Mouse (Mus musculus) hindbrain, embryonic 11.5 days (tissue): ENCODE results near the gene Rmdn3. TPM values are rescaled to one million over a fixed set of nuclear protein-coding genes. Genes with fewer than 3 reads are reported as not detected.
A peak's percentile ranks its signal among the peaks of the same experiment; 100 is the strongest.

Source experiments
- ATAC-seq: fragments of 200-750 bp; cut with Nextera tagmentation; 2 replicates; pipeline ENCODE4 v1.8.0; 2017; ENCODE audit warnings: mild to moderate bottlenecking, moderate TSS enrichment, moderate library complexity; ENCODE audit not compliant: low FRiP score
- DNase-seq: peaks from one replicate; pipeline ENCODE4 v3.0.0-alpha.2; 2015; ENCODE audit warnings: low spot score
- H3K27ac ChIP-seq: fragments of 300-500 bp; sonication (generic); 2 replicates; pipeline ENCODE4 v1.5.1; 2014; ENCODE audit warnings: mild to moderate bottlenecking, low read depth, low read length
- H3K27me3 ChIP-seq: fragments of 300-500 bp; sonication (generic); 2 replicates; pipeline ENCODE4 v1.6.1; 2014; ENCODE audit warnings: mild to moderate bottlenecking, low read length, moderate library complexity, mixed read lengths; ENCODE audit not compliant: control insufficient read depth, insufficient read depth
- H3K36me3 ChIP-seq: fragments of 300-500 bp; sonication (generic); 2 replicates; pipeline ENCODE4 v1.6.1; 2014; ENCODE audit warnings: mild to moderate bottlenecking, low read length, moderate library complexity, mixed read lengths; ENCODE audit not compliant: control insufficient read depth, insufficient read depth
- H3K4me1 ChIP-seq: fragments of 300-500 bp; sonication (generic); replicated peaks from 2 replicates; pipeline ENCODE4 v1.6.1; 2014; ENCODE audit warnings: low read length, mixed read lengths; ENCODE audit not compliant: control insufficient read depth, insufficient read depth
- H3K4me2 ChIP-seq: fragments of 300-500 bp; sonication (generic); replicated peaks from 2 replicates; pipeline ENCODE4 v1.6.1; 2014; ENCODE audit warnings: mild to moderate bottlenecking, low read depth, low read length
- H3K4me3 ChIP-seq: fragments of 300-500 bp; sonication (generic); 2 replicates; pipeline ENCODE4 v1.5.1; 2014; ENCODE audit warnings: low read depth, low read length
- H3K9ac ChIP-seq: fragments of 300-500 bp; sonication (generic); 2 replicates; pipeline ENCODE4 v1.6.1; 2014; ENCODE audit warnings: low read depth, low read length
- H3K9me3 ChIP-seq: fragments of 300-500 bp; sonication (generic); 2 replicates; pipeline ENCODE4 v1.6.1; 2016; ENCODE audit warnings: low read length; ENCODE audit not compliant: control insufficient read depth
- WGBS: fragments of 180-500 bp; shearing (Covaris S2); extraction: QIAGEN DNeasy Blood & Tissue Kit; methylation state at CpG from one replicate; pipeline ENCODE4 v1.1.7; 2014; 5-methylcytosine and 5-hydroxymethylcytosine counted together
- polyA plus RNA-seq: library from polyadenylated mRNA; unstranded; fragments of >200 nt; fragmentation: Nextera tagmentation; extraction: Ambion mirVana; gene quantifications from 2 replicates; pipeline ENCODE4 v1.2.1, GENCODE M21; 2014

Rmdn3 gene
- polyA plus RNA-seq, 1 experiment from 2014 or later: 43.6 TPM

DNA sequence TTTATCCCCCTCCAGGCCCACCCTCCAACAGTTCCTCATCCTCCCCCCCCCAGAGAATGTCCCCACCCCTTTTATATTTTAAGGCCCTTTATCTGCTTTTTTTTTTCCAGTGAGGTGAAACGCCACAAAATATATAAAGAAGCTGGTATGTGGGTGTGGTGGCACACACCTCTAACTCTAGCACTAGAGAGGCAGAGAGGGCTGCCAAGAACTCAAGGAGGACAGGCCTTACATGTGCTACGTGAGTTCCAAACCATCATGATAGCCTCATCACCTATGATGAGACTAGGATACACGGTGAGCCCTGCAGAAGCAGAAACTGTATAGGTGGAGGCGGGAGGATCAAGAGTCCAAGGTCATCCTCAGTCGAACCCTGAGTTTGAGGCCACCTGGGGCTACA, 34.1 kb upstream of the Rmdn3 start:
- H3K9me3 ChIP-seq: no peaks in the 10 kb centered on the region
- 87% methylated on average over 5 of the region's 5 CpGs for WGBS
- H3K4me2 ChIP-seq: no peak overlapping the region
- H3K27ac ChIP-seq: no peak overlapping the region
- ATAC-seq: no peak
- H3K4me1 ChIP-seq: no peaks in the 10 kb centered on the region
- no peak for DNase-seq
- no peaks in the 10 kb centered on the region for H3K36me3 ChIP-seq
- H3K4me3 ChIP-seq: no peak overlapping the region
- no peaks in the 10 kb centered on the region for H3K27me3 ChIP-seq
- H3K9ac ChIP-seq: no peak overlapping the region

DNA sequence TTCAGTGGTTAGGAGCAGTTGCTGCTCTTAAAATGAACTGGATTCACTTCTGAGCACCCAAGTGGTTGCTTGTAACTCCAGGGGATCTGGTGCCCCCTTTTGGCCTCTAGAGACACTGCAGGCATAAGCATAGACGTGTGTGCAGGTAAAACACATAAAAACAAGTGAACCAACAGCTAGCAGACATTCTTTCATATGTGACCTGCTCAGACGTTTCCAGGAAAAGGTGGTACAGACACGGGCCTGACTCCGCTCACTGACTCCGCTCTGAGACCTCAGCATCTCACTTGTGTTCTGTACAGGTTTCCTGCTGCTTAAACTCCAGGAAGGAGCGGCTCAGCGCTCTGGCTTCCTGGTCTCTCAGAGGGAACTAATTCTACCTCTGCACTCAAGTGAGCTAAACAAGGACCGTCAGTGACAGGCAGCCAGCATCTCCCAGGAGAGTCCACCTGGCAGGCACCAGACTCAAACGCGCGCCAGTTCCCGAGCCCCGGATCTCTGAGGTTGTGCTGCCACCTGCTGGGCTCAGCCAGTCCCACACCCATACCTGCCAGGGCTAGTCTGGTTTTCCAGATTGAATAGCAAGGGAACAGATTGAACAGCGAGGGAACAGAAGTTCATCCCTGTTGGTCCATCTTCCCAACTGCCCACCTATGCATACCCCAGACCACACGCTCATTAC, 32.3 kb upstream of the Rmdn3 start:
- 11% methylated on average over 15 of the region's 15 CpGs for WGBS
- H3K4me2 ChIP-seq: peak overlapping the region; percentile 41
- no peaks in the 10 kb centered on the region for H3K27me3 ChIP-seq
- peak overlapping the region; percentile 16; the same call in 1 of the 2 replicates for H3K4me3 ChIP-seq
- DNase-seq: peak; percentile 90
- H3K9ac ChIP-seq: no peak overlapping the region
- ATAC-seq: peak; percentile 85
- no peaks in the 10 kb centered on the region for H3K36me3 ChIP-seq
- no peaks in the 10 kb centered on the region for H3K4me1 ChIP-seq
- H3K9me3 ChIP-seq: no peaks in the 10 kb centered on the region
- H3K27ac ChIP-seq: no peak overlapping the region

DNA sequence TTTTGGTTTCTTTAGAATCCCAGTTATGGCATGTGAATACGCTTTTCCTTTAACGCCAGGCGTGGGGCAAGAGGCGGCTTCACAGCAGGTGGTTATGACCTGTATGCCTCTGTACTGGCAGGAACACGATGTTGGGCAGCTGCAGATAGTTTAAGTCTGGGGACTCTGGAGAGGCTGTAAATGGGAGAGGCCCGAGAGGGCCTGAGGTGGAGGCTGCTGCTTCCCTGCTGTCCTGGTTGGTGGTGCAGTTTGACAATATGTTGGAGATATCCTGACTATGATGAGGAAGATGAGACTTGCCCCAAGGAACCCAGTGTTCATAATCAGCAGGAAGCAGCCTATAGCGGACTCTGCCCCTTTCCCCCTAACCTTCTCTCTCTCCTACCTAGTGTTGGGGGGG, 26.1 kb upstream of the Rmdn3 start:
- Histone ChIP-seq H3K4me3 (no peak overlapping the region), H3K9me3 (no peaks in the 10 kb centered on the region), H3K9ac (no peak overlapping the region), H3K4me2 (no peak overlapping the region), H3K4me1 (no peaks in the 10 kb centered on the region), H3K27ac (no peak overlapping the region), H3K36me3 (peaks cover 6% of the 10 kb centered on the region; the same call in 1 of the 2 replicates), H3K27me3 (no peaks in the 10 kb centered on the region)
- ATAC-seq (no peak), DNase-seq (no peak)
- WGBS: 72% methylated on average over 7 of the region's 7 CpGs

DNA sequence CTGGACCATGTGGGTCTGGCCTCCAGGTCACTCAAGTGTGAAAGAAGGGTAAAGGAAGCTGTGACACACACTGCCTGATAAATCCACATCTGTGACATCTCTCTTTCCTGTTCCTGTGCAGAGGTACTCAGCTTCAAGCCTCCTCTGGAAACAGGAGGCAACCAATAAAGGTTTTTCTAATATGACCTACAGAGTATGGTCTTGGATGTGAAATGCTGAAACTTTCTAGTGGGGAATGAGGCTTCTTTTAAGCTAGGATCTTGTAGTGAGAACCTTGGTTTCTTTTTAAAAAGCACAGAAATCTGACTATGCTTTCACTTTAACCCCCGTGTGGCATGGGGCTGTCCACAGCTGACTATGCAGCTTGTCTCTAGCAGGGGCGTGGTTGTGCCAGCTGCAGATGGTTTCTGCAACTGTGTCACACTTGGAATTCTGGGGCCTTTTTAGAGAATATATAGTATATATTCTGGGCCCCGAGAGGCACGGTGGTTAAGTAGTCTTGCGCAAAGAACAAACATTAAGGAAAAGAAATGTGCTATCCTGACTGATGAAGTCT, 20.6 kb upstream of the Rmdn3 start:
- Histone ChIP-seq H3K27me3 (no peaks in the 10 kb centered on the region), H3K4me3 (no peak overlapping the region), H3K36me3 (peaks cover 3% of the 10 kb centered on the region; the same call in 1 of the 2 replicates), H3K4me2 (no peak overlapping the region), H3K27ac (no peak overlapping the region), H3K4me1 (peaks cover 5% of the 10 kb centered on the region; the same call in 1 of the 2 replicates), H3K9me3 (no peaks in the 10 kb centered on the region), H3K9ac (no peak overlapping the region)
- ATAC-seq (no peak), DNase-seq (no peak)
- WGBS: 89% methylated on average over 5 of the region's 5 CpGs

DNA sequence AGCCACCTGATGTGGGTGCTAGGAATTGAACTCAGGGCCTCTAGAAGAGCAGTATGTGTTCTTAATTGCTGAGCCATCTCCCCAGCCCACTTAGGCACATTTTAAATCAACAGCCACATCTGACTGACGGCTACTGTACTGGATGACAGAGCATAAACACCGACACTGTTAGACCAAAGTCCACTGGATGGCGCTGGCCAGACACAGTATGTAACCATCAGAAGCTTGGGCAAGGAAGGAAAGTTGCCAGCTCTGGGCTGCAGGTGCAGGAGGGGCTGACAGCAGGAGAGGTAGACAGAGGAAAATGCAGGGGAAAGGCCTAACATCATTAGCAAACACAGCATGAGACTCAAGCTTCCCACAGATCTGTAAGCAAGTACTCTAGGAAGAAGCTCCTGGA, 19.9 kb upstream of the Rmdn3 start:
- ATAC-seq (no peak), DNase-seq (no peak)
- 54% methylated on average over 3 of the region's 3 CpGs for WGBS
- Histone ChIP-seq H3K27me3 (no peaks in the 10 kb centered on the region), H3K4me1 (peaks cover 5% of the 10 kb centered on the region; the same call in 1 of the 2 replicates), H3K9ac (no peak overlapping the region), H3K36me3 (peaks cover 3% of the 10 kb centered on the region; the same call in 1 of the 2 replicates), H3K4me3 (no peak overlapping the region), H3K4me2 (no peak overlapping the region), H3K27ac (no peak overlapping the region), H3K9me3 (no peaks in the 10 kb centered on the region)

DNA sequence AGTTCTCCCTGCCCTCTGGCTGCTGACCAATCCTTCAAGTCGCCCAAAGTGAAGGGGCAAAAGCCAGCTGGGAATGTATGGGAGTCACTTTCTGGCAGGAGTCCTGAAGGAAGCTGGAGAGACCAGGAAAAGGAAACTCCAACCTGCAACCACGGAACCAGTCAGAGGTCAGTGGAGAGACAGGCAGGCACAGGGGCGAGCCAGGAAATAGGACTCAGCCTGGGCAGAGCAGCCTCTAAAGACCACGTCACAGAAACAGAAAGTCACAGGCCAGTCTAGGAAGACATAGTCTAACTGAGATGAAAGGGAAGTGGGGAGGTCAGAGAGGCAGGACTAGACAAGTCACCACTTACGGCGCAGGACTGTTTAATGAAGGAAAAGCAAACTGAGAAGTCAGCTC, 18.8 kb upstream of the Rmdn3 start:
- DNase-seq: no peak
- no peaks in the 10 kb centered on the region for H3K27me3 ChIP-seq

DNA sequence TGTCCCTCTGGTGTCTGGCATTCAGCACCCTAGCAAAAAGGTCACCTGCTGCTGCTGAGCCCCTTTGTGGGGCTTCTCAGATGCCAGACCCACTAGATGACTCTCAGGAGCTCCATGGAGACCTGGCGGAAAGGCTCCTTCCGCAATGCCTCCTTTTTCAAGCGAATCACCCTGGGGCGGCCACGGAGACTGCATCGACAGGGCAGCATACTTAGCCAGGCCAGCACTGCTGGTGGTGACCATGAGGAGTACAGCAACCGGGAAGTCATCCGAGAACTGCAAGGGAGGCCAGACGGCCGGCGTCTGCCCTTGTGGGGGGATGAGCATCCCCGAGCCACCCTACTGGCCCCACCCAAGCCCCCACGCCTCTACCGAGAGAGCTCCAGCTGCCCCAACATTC, 18.0 kb upstream of the Rmdn3 start:
- no peak for ATAC-seq
- peaks cover 5% of the 10 kb centered on the region; the same call in 1 of the 2 replicates for H3K4me1 ChIP-seq
- no peak overlapping the region for H3K27ac ChIP-seq
- no peak overlapping the region for H3K4me2 ChIP-seq
- DNase-seq: no peak
- H3K4me3 ChIP-seq: no peak overlapping the region
- WGBS: 57% methylated on average over 14 of the region's 14 CpGs
- no peaks in the 10 kb centered on the region for H3K27me3 ChIP-seq
- peaks cover 3% of the 10 kb centered on the region; the same call in 1 of the 2 replicates for H3K36me3 ChIP-seq
- H3K9ac ChIP-seq: 0 out of 2 replicates have a peak overlapping the region, but pooled peaks have one; percentile 11
- H3K9me3 ChIP-seq: no peaks in the 10 kb centered on the region

More for the DNA sequence above, 18.8 kb upstream of the Rmdn3 start:
- Histone ChIP-seq H3K9ac (no peak overlapping the region), H3K27ac (no peak overlapping the region), H3K36me3 (peaks cover 3% of the 10 kb centered on the region; the same call in 1 of the 2 replicates), H3K9me3 (no peaks in the 10 kb centered on the region), H3K4me3 (no peak overlapping the region), H3K4me2 (no peak overlapping the region), H3K4me1 (peaks cover 5% of the 10 kb centered on the region; the same call in 1 of the 2 replicates)
- no peak for ATAC-seq
- 68% methylated on average over 6 of the region's 6 CpGs for WGBS

DNA sequence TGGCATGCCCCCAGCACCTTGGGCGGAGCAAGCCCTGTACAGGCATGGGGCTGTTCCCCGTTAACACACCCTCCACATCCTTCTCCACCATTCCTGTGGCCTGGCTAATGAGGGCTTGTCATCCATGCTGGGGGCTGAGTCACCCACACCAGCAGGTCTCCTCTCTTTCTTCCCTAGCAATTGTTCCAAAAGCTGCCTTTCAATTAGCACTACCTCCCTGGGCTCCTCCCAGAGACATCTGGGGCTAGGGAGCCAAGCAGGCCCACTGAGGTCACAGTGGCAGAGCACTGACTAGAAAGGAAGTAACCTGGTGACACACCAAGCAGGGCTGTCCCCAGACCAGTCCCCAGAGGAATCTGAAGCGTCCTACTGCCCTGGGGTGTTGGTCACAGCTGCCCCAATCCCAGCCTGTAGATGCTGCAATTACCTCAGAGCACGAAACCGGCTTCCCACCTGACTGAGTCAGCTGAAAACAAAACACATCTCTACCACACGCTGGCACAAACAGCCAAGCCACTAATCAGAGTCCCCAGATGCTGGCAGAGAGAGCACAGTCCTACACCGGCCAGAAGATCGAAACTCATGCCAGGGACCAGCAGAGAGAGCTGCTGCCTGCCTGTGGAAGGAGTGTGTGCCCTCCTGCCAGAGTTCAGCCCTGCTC, 17.3 kb upstream of the Rmdn3 start, which contains the start of gene Gm14137:
Gene Gm14137, plus strand, starts transcription at position 519 of the 661 bp plus-strand sequence.
- no peak within 1 kb of the TSS for H3K4me3 ChIP-seq
- no peak within 1 kb of the TSS for H3K4me2 ChIP-seq
- H3K27me3 ChIP-seq: no peaks in the 10 kb centered on the region; the same call in 1 of the 2 replicates
- H3K27ac ChIP-seq: no peak within 1 kb of the TSS; the same call in 1 of the 2 replicates
- H3K9ac ChIP-seq: peak within 1 kb of the TSS; percentile 11; the same call in 1 of the 2 replicates
- WGBS: 44% methylated on average over 8 of the region's 8 CpGs
- H3K4me1 ChIP-seq: peaks cover 5% of the 10 kb centered on the region; the same call in 1 of the 2 replicates
- DNase-seq (no peak), ATAC-seq (no peak)
- H3K36me3 ChIP-seq: no peaks in the 10 kb centered on the region
- H3K9me3 ChIP-seq: no peaks in the 10 kb centered on the region
